Mouse (Mus musculus) hindbrain, postnatal 0 days (tissue): ENCODE data around the gene Cabcoco1. TPM values are rescaled to one million over a fixed set of nuclear protein-coding genes. Genes with fewer than 3 reads are reported as not detected.

Experiments used
- ATAC-seq: fragments of 200-750 bp; cut with Nextera tagmentation; 2 replicates; pipeline ENCODE4 v1.8.0; 2017; ENCODE audit warnings: mild to moderate bottlenecking, moderate TSS enrichment, moderate library complexity
- DNase-seq: peaks from one replicate; pipeline ENCODE4 v3.0.0-alpha.2; 2015; ENCODE audit warnings: low spot score
- H3K27ac ChIP-seq: fragments of 300-500 bp; sonication (generic); 2 replicates; pipeline ENCODE4 v1.5.1; 2014; ENCODE audit warnings: mild to moderate bottlenecking
- H3K27me3 ChIP-seq: fragments of 300-500 bp; sonication (generic); 2 replicates; pipeline ENCODE4 v1.6.1; 2014; ENCODE audit warnings: low read length, mixed read lengths; ENCODE audit not compliant: insufficient read depth
- H3K36me3 ChIP-seq: fragments of 300-500 bp; sonication (generic); 2 replicates; pipeline ENCODE4 v1.6.1; 2014; ENCODE audit warnings: low read length, mixed read lengths; ENCODE audit not compliant: insufficient read depth
- H3K4me1 ChIP-seq: fragments of 300-500 bp; sonication (generic); 2 replicates; pipeline ENCODE4 v1.6.1; 2014; ENCODE audit warnings: antibody characterized with exemption, low read length, mixed read lengths; ENCODE audit not compliant: insufficient read depth
- H3K4me2 ChIP-seq: fragments of 300-500 bp; sonication (generic); 2 replicates; pipeline ENCODE4 v1.6.1; 2014; ENCODE audit warnings: low read depth, mild to moderate bottlenecking, low read length, moderate library complexity, mixed read lengths
- H3K4me3 ChIP-seq: fragments of 300-500 bp; sonication (generic); 2 replicates; pipeline ENCODE4 v1.5.1; 2014; ENCODE audit warnings: low read length
- H3K9ac ChIP-seq: fragments of 300-500 bp; sonication (generic); replicated peaks from 2 replicates; pipeline ENCODE4 v1.6.1; 2014; ENCODE audit warnings: mild to moderate bottlenecking, low read length, moderate library complexity, mixed read lengths
- H3K9me3 ChIP-seq: fragments of 300-500 bp; sonication (generic); 2 replicates; pipeline ENCODE4 v1.6.1; 2016; ENCODE audit warnings: low read length, mixed read lengths
- CTCF ChIP-seq: IDR thresholded peaks from 2 replicates; pipeline ENCODE4 v1.5.1; 2016; ENCODE audit warnings: antibody characterized with exemption, control low read depth, low read depth
- WGBS: fragments of 180-500 bp; shearing (Covaris S2); extraction: QIAGEN DNeasy Blood & Tissue Kit; methylation state at CpG from one replicate; pipeline ENCODE4 v1.1.7; 2014; 5-methylcytosine and 5-hydroxymethylcytosine counted together
- polyA plus RNA-seq: library from polyadenylated mRNA; unstranded; fragments of >200 nt; fragmentation: Nextera tagmentation; extraction: Ambion mirVana; gene quantifications from 2 replicates; pipeline ENCODE4 v1.2.1, GENCODE M21; 2015
- total RNA-seq: library from RNA; depleted of rRNA; stranded (reverse); fragments of >200 nt; gene quantifications from 2 replicates; pipeline ENCODE4 v1.2.3, GENCODE M21; 2014; rRNA removed

Cabcoco1 gene
- total RNA-seq = 0.94 and 4.3 TPM in 2 replicates
- polyA plus RNA-seq = 5.4 and 6.4 TPM in 2 replicates

- Histone ChIP-seq H3K4me1 (peaks cover 5% of the 10 kb centered on the region), H3K9ac (peak within 1 kb of the TSS; percentile 10; the same call in 1 of the 2 replicates), H3K9me3 (no peaks in the 10 kb centered on the region), H3K4me3 (peak within 1 kb of the TSS; percentile 32), H3K4me2 (peak within 1 kb of the TSS; percentile 60), H3K36me3 (no peaks in the 10 kb centered on the region), H3K27ac (peak within 1 kb of the TSS; percentile 46; the same call in 1 of the 2 replicates), H3K27me3 (no peaks in the 10 kb centered on the region)
- WGBS = 9% methylated on average over 17 of the region's 17 CpGs
- ATAC-seq = peak; percentile 75; the same call in 1 of the 2 replicates
- TF ChIP-seq CTCF = peak; percentile 17
- peak; percentile 78 for DNase-seq
These were observed at the start of gene Cabcoco1 for GRCm38 (mm10) chr10:68541139-68541942. TSS of gene Cabcoco1 (minus strand) at chr10:68541896.

GRCm38 (mm10) chr10:68589530-68590252 is 48.0 kb upstream of the Cabcoco1 start:
- 47% methylated on average over 11 of the region's 11 CpGs for WGBS

GRCm38 (mm10) chr10:68587416-68588040 is 45.8 kb upstream of the Cabcoco1 start:
- Histone ChIP-seq H3K9ac (no peak overlapping the region), H3K36me3 (no peaks in the 10 kb centered on the region), H3K9me3 (no peaks in the 10 kb centered on the region), H3K4me2 (no peak overlapping the region), H3K4me3 (no peak overlapping the region), H3K27ac (no peak overlapping the region), H3K27me3 (no peaks in the 10 kb centered on the region), H3K4me1 (no peaks in the 10 kb centered on the region)
- no peak for TF ChIP-seq CTCF
- ATAC-seq (no peak), DNase-seq (no peak)
- WGBS = 91% methylated on average over 4 of the region's 4 CpGs

More at GRCm38 (mm10) chr10:68589530-68590252, 48.0 kb upstream of the Cabcoco1 start:
- ATAC-seq = no peak
- Histone ChIP-seq H3K36me3 (no peaks in the 10 kb centered on the region), H3K27me3 (no peaks in the 10 kb centered on the region), H3K4me3 (no peak overlapping the region), H3K4me2 (no peak overlapping the region), H3K27ac (no peak overlapping the region), H3K9me3 (no peaks in the 10 kb centered on the region), H3K4me1 (no peaks in the 10 kb centered on the region), H3K9ac (no peak overlapping the region)
- TF ChIP-seq CTCF = no peak
- peak; percentile 67 for DNase-seq

GRCm38 (mm10) chr10:68577321-68577720 is 35.6 kb upstream of the Cabcoco1 start:
- Histone ChIP-seq H3K9me3 (no peaks in the 10 kb centered on the region), H3K27ac (no peak overlapping the region), H3K4me1 (no peaks in the 10 kb centered on the region), H3K36me3 (no peaks in the 10 kb centered on the region), H3K4me2 (no peak overlapping the region), H3K27me3 (no peaks in the 10 kb centered on the region), H3K4me3 (no peak overlapping the region), H3K9ac (no peak overlapping the region)
- ATAC-seq (no peak), DNase-seq (no peak)
- WGBS = 75% methylated on average over 9 of the region's 9 CpGs
- TF ChIP-seq CTCF = no peak

GRCm38 (mm10) chr10:68568172-68568571 is 26.5 kb upstream of the Cabcoco1 start:
- Histone ChIP-seq H3K4me3 (no peak overlapping the region), H3K9me3 (no peaks in the 10 kb centered on the region), H3K4me1 (no peaks in the 10 kb centered on the region), H3K4me2 (no peak overlapping the region), H3K27me3 (no peaks in the 10 kb centered on the region), H3K36me3 (no peaks in the 10 kb centered on the region), H3K9ac (no peak overlapping the region), H3K27ac (no peak overlapping the region)
- ATAC-seq (no peak), DNase-seq (no peak)
- TF ChIP-seq CTCF = no peak

GRCm38 (mm10) chr10:68562344-68562743 is 20.6 kb upstream of the Cabcoco1 start:
- H3K9me3 ChIP-seq = no peaks in the 10 kb centered on the region
- H3K27ac ChIP-seq = no peak overlapping the region
- DNase-seq (peak; percentile 56), ATAC-seq (no peak)
- H3K4me3 ChIP-seq = no peak overlapping the region
- no peaks in the 10 kb centered on the region for H3K4me1 ChIP-seq
- no peaks in the 10 kb centered on the region for H3K27me3 ChIP-seq
- no peak for TF ChIP-seq CTCF
- H3K4me2 ChIP-seq = no peak overlapping the region
- WGBS = 53% methylated on average over 5 of the region's 5 CpGs
- no peak overlapping the region for H3K9ac ChIP-seq
- H3K36me3 ChIP-seq = no peaks in the 10 kb centered on the region
